Mouse (Mus musculus) cortical plate, adult 2 months (tissue): ENCODE results near the gene Gria3.

Source experiments
- CTCF ChIP-seq: fragments of 200-500 bp; IDR thresholded peaks from 2 replicates; pipeline ENCODE4 v1.5.1; 2011; ENCODE audit warnings: mild to moderate bottlenecking, control low read depth, low read length; ENCODE audit not compliant: insufficient read depth; ENCODE audit errors: extremely low read depth
- POLR2A ChIP-seq: fragments of 200-500 bp; IDR thresholded peaks from 2 replicates; pipeline ENCODE4 v1.6.1; 2011; ENCODE audit warnings: mild to moderate bottlenecking, low read length, control low read depth; ENCODE audit not compliant: insufficient read depth; ENCODE audit errors: extremely low read depth

GRCm38 (mm10) chrX:41398482-41398881, 2.2 kb upstream of the Gria3 start:
- TF ChIP-seq CTCF (no peak), POLR2A (no peak)
